Mouse (Mus musculus): ENCODE measurements at regions not wholly inside any gene's neighbourhood (a gene's known extent, or its start where the extent isn't known, plus 50 kb on each side); places are given as distances from the start of the nearest gene placed in this dataset.

- H3K4me1 ChIP-seq (ENCODE audit: control insufficient read depth, insufficient read depth, insufficient read length): no peaks in the 10 kb centered on the region
- H3K27me3 ChIP-seq (ENCODE audit: control insufficient read depth, insufficient read depth, low read length): no peaks in the 10 kb centered on the region
- TF ChIP-seq CTCF (IDR thresholded peaks at IDR 0.05; ENCODE audit: extremely low read depth, insufficient read depth, insufficient read length, insufficient replicate concordance) (no peak), POLR2A (IDR thresholded peaks at IDR 0.05; ENCODE audit: low read depth, low read length) (no peak)
- 45% methylated on average over 11 of the region's 11 CpGs for WGBS
- H3K27ac ChIP-seq (ENCODE audit: insufficient read depth, low read length): no peak overlapping the region
- H3K4me3 ChIP-seq (ENCODE audit: extremely low read depth, insufficient read depth, insufficient read length): no peak overlapping the region
- H3K36me3 ChIP-seq (ENCODE audit: control insufficient read depth, insufficient read depth, low read length): no peaks in the 10 kb centered on the region
- no peak for DNase-seq (ENCODE audit: low read depth in 1 of 2, low spot score in 2 of 2)
These were observed 600.4 kb upstream of the Nr5a2 start for GRCm38 (mm10) chr1:137560389-137561268.

DNA sequence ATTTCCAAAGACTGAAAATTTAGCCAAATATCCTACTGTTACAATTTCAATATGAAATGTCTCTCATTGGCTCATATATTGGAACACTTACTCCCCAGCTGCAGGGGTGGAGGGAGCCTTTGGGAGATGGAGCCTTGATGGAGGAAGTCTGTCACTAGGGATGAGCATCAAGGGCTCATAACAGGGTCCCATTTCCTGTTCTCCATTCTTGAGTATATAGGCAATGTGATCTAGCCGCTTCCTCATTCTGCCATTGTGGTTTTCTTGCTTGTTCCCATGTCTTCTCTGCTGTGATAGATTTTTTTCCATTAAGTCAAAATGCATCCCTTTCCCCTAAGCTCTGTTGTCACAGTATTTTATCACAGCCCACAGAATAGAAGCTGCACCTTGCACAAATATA is 589.4 kb upstream of the Nr5a2 start:
- Histone ChIP-seq H3K27me3 (ENCODE audit: control insufficient read depth, insufficient read depth, low read length) (no peaks in the 10 kb centered on the region), H3K4me3 (ENCODE audit: extremely low read depth, insufficient read depth, insufficient read length) (no peak overlapping the region), H3K27ac (ENCODE audit: insufficient read depth, low read length) (no peak overlapping the region), H3K36me3 (ENCODE audit: control insufficient read depth, insufficient read depth, low read length) (no peaks in the 10 kb centered on the region), H3K4me1 (ENCODE audit: control insufficient read depth, insufficient read depth, insufficient read length) (no peaks in the 10 kb centered on the region)
- 67% methylated on average over 1 of the region's 1 CpGs for WGBS
- TF ChIP-seq POLR2A (IDR thresholded peaks at IDR 0.05; ENCODE audit: low read depth, low read length) (no peak), CTCF (IDR thresholded peaks at IDR 0.05; ENCODE audit: extremely low read depth, insufficient read depth, insufficient read length, insufficient replicate concordance) (no peak)
- no peak for DNase-seq (ENCODE audit: low read depth in 1 of 2, low spot score in 2 of 2)

DNA sequence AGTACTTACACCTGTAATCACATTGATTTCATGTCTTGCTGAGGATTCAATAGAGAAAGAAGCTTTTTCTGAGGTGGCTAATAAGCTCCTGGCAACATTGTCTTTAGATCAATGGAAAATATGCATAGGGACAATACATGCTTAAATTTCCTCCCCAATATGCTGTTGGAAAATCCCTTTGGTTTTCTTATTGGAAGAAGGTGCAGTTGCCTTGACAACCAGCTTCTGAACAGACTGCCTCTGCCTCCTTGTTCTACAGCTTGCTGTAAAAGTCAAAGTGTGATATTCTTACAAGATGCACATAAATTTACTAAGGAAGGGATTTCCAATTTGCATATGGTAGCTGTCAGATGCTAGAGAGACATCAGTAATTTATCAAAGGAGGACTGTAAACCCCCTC is 585.4 kb upstream of the Nr5a2 start:
- DNase-seq (ENCODE audit: low read depth in 1 of 2, low spot score in 2 of 2): no peak
- no peak overlapping the region for H3K4me3 ChIP-seq (ENCODE audit: extremely low read depth, insufficient read depth, insufficient read length)
- H3K27me3 ChIP-seq (ENCODE audit: control insufficient read depth, insufficient read depth, low read length): no peaks in the 10 kb centered on the region
- H3K36me3 ChIP-seq (ENCODE audit: control insufficient read depth, insufficient read depth, low read length): no peaks in the 10 kb centered on the region
- H3K4me1 ChIP-seq (ENCODE audit: control insufficient read depth, insufficient read depth, insufficient read length): no peaks in the 10 kb centered on the region
- TF ChIP-seq CTCF (IDR thresholded peaks at IDR 0.05; ENCODE audit: extremely low read depth, insufficient read depth, insufficient read length, insufficient replicate concordance): no peak
- TF ChIP-seq POLR2A (IDR thresholded peaks at IDR 0.05; ENCODE audit: low read depth, low read length): no peak
- H3K27ac ChIP-seq (ENCODE audit: insufficient read depth, low read length): no peak overlapping the region

- no peaks in the 10 kb centered on the region for H3K4me1 ChIP-seq (ENCODE audit: control insufficient read depth, insufficient read depth, insufficient read length)
- no peak overlapping the region for H3K27ac ChIP-seq (ENCODE audit: insufficient read depth, low read length)
- 91% methylated on average over 3 of the region's 3 CpGs for WGBS
- H3K27me3 ChIP-seq (ENCODE audit: control insufficient read depth, insufficient read depth, low read length): no peaks in the 10 kb centered on the region
- H3K4me3 ChIP-seq (ENCODE audit: extremely low read depth, insufficient read depth, insufficient read length): no peak overlapping the region
- TF ChIP-seq POLR2A (IDR thresholded peaks at IDR 0.05; ENCODE audit: low read depth, low read length) (no peak), CTCF (IDR thresholded peaks at IDR 0.05; ENCODE audit: extremely low read depth, insufficient read depth, insufficient read length, insufficient replicate concordance) (no peak)
- no peaks in the 10 kb centered on the region for H3K36me3 ChIP-seq (ENCODE audit: control insufficient read depth, insufficient read depth, low read length)
- no peak for DNase-seq (ENCODE audit: low read depth in 1 of 2, low spot score in 2 of 2)
These were observed 583.6 kb upstream of the Nr5a2 start for GRCm38 (mm10) chr1:137543828-137544227.

DNA sequence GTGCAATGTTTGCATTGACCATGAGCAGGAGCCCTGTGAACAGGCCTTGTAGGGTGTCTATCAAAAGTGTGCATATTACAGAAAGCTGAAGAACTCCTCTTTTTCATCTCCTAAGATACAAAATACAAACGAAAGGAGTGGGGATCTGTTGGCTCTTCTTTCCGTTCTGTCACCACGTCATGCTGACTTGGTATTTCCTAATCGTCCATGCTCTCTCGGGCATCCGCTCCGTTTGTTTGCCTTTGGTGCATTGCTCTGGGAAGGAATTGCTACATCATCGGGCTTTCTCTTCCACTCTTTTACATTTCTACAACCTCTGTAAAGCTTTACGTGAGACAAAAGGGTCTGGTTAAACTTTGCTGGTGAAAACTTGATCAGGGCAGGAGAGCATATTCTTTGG is 581.2 kb upstream of the Nr5a2 start:
- Histone ChIP-seq H3K27me3 (ENCODE audit: control insufficient read depth, insufficient read depth, low read length) (no peaks in the 10 kb centered on the region), H3K36me3 (ENCODE audit: control insufficient read depth, insufficient read depth, low read length) (no peaks in the 10 kb centered on the region), H3K27ac (ENCODE audit: insufficient read depth, low read length) (no peak overlapping the region), H3K4me3 (ENCODE audit: extremely low read depth, insufficient read depth, insufficient read length) (no peak overlapping the region), H3K4me1 (ENCODE audit: control insufficient read depth, insufficient read depth, insufficient read length) (no peaks in the 10 kb centered on the region)
- DNase-seq (ENCODE audit: low read depth in 1 of 2, low spot score in 2 of 2): no peak
- TF ChIP-seq POLR2A (IDR thresholded peaks at IDR 0.05; ENCODE audit: low read depth, low read length) (no peak), CTCF (IDR thresholded peaks at IDR 0.05; ENCODE audit: extremely low read depth, insufficient read depth, insufficient read length, insufficient replicate concordance) (no peak)
- 94% methylated on average over 9 of the region's 9 CpGs for WGBS

DNA sequence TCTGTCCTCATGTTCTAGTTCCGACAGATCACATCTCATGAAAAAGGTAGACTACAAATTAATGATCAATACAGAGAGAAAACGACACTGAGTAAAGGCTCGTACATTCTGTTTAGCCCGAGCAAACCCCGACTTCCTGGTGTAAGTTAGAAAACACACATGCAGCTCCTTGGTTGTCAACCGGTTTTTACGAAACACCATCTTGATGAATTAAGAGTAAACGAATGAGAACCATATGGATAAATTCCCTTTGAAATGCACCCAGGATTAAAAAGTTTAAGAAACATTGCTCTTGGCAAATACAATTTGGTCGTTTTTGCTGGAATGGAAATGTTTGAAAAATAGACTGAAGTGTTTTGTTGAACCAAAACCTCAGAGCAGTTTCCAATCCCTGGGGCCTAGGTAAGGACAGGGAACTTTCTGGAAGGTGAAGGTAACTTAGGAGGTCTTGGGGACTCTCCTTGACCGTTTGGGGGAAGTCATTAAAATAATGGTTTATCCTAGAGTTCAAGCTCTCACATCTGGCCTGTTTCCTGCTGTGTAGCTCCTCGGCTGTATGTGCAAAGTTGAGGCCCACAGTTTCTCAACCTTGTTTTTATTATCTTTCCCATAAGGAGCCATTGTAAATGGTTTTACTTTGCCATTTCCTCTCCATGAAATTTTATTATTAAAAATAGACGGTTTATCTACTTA is 579.3 kb upstream of the Nr5a2 start:
- Histone ChIP-seq H3K27me3 (ENCODE audit: control insufficient read depth, insufficient read depth, low read length) (no peaks in the 10 kb centered on the region), H3K36me3 (ENCODE audit: control insufficient read depth, insufficient read depth, low read length) (no peaks in the 10 kb centered on the region), H3K4me1 (ENCODE audit: control insufficient read depth, insufficient read depth, insufficient read length) (no peaks in the 10 kb centered on the region), H3K4me3 (ENCODE audit: extremely low read depth, insufficient read depth, insufficient read length) (no peak overlapping the region), H3K27ac (ENCODE audit: insufficient read depth, low read length) (no peak overlapping the region)
- DNase-seq (ENCODE audit: low read depth in 1 of 2, low spot score in 2 of 2): no peak
- WGBS: 85% methylated on average over 12 of the region's 12 CpGs
- no peak for TF ChIP-seq POLR2A (IDR thresholded peaks at IDR 0.05; ENCODE audit: low read depth, low read length)
- TF ChIP-seq CTCF (IDR thresholded peaks at IDR 0.05; ENCODE audit: extremely low read depth, insufficient read depth, insufficient read length, insufficient replicate concordance): no peak

- no peaks in the 10 kb centered on the region for H3K4me1 ChIP-seq (ENCODE audit: control insufficient read depth, insufficient read depth, insufficient read length)
- no peak overlapping the region for H3K27ac ChIP-seq (ENCODE audit: insufficient read depth, low read length)
- no peaks in the 10 kb centered on the region for H3K36me3 ChIP-seq (ENCODE audit: control insufficient read depth, insufficient read depth, low read length)
- no peak for DNase-seq (ENCODE audit: low read depth in 1 of 2, low spot score in 2 of 2)
- H3K27me3 ChIP-seq (ENCODE audit: control insufficient read depth, insufficient read depth, low read length): no peaks in the 10 kb centered on the region
- TF ChIP-seq POLR2A (IDR thresholded peaks at IDR 0.05; ENCODE audit: low read depth, low read length): no peak
- TF ChIP-seq CTCF (IDR thresholded peaks at IDR 0.05; ENCODE audit: extremely low read depth, insufficient read depth, insufficient read length, insufficient replicate concordance): no peak
- H3K4me3 ChIP-seq (ENCODE audit: extremely low read depth, insufficient read depth, insufficient read length): no peak overlapping the region
- WGBS: 93% methylated on average over 2 of the region's 2 CpGs
These were observed 554.5 kb upstream of the Nr5a2 start for GRCm38 (mm10) chr1:137514750-137515149.

Measured in spleen, adult 2 months (tissue).